Mouse (Mus musculus): ENCODE measurements around the gene Gm49380.

Gm49380 gene

DNA sequence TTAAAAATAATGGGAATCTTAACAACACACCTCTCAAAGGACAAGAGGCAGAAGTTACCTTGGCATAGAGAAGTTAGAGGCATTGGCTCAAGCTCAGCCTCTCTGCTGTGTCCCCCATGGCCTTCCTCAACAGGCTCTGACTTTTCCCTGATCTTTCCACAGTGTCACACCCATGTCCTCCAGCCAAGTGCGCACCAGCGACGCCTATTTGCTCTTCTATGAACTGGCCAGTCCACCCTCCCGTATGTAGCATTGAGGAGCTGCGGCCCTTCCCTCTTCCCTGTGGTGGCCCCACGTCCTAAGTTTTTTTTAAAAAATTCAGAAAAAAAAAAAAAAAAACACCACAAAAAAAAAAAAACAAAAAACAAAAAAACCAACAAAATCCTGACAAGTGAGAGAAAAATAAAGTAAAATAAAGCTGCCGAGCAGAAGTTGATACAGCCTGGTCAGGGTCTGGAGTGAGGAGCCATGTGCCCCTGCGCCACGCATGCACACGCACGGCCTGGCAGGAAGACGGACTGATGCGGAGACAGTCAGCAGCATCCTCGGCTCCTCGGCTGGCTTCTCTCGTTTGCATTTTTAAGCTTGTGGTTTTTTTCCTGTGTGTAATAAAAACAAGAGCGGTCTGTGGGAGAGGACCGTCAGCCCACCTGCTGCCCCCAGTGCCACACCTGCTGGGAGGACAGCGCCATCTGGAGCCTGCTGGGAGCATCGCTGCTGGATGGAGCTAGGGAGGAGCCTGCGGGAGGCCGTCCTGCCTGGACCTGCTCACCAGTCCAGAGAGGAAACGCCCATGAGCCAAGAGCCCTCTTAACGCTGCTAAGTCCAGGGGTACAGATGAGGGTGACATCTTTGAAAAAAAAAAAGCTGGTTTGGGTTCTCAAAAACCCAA, 19.4 kb downstream of the Gm49380 start:
- no peak for DNase-seq (ENCODE audit: extremely low read depth, low read depth, low spot score)

- DNase-seq (ENCODE audit: extremely low read depth, low read depth, low spot score), result no peak
Observed at GRCm38 (mm10) chr9:44088877-44089608, 24.3 kb downstream of the Gm49380 start.

GRCm38 (mm10) chr9:44087761-44088455, 25.4 kb downstream of the Gm49380 start:
- DNase-seq (ENCODE audit: extremely low read depth, low read depth, low spot score), result peak; percentile 95

GRCm38 (mm10) chr9:44086960-44087359, 26.3 kb downstream of the Gm49380 start:
- no peak for DNase-seq (ENCODE audit: extremely low read depth, low read depth, low spot score)

DNA sequence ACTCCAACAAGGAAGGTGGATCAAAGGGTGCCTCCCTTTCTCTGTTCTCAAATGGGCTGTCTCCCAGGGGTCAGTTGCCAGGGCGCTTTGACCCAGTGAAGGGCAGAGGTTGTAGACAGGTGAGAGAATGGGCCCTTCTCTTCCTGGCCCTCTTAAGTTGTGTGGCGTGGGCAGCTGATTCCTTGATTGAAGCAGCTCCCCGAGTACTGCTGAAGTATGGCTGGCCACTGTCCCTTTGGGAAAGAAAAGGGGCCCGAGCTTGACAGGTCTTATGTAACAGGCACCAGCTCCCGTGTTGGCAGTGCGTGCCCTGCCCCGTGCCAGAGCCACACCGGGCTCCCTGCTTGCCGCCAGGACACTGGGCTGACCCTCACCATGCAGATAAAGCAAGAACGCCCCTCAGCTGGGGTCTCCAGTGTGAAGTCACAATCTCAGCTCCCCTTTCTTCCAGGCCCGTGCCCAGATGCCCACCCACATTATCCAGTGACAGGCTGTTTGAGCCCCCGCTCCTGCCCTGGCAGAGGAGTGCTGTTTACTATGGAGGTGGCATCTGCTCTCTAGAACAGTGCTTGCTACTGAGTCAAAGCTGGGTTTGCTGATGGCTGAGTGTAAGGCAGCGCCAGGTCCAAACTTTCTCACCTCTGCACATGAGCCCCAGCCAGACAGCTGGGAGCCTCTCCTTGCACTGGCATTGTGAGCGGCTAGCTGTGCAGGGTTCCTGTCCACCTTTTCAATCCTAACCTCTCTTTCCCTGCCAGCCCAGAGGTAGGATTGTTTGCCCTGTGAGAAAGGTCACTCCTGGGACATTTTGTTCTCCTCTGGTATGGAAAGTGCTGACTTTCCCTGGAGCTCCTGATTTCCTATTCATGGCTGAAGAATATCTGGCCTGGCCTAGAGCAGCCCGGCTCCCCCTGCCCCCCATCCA, 27.3 kb downstream of the Gm49380 start:
- DNase-seq (ENCODE audit: extremely low read depth, low read depth, low spot score), result no peak

DNA sequence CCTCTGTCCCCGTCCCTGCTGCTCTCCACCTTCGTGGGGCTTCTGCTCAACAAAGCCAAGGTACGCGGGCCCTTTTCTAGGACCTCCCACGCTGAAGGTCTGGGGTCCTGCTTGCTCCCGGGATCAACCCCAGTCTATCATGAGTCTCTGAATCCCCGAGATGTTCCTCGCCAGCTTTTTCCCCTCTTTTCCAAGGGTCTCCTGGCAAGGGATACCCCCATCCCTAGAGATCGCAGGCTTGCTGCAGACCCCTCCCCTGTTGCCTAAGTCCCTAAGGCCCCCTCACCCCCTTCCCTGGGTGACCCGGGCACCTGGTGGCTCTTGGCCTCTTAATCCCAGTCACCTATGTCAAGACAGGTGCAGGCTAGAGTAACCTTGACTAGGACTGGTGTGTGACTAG, 28.0 kb downstream of the Gm49380 start:
- DNase-seq (ENCODE audit: extremely low read depth, low read depth, low spot score), result no peak

GRCm38 (mm10) chr9:44084659-44085229, 28.6 kb downstream of the Gm49380 start:
- DNase-seq (ENCODE audit: extremely low read depth, low read depth, low spot score), result no peak

- DNase-seq (ENCODE audit: extremely low read depth, low read depth, low spot score), result no peak
Observed at GRCm38 (mm10) chr9:44084236-44084635, 29.1 kb downstream of the Gm49380 start.

- DNase-seq (ENCODE audit: extremely low read depth, low read depth, low spot score), result no peak
Observed at GRCm38 (mm10) chr9:44083392-44084121, 29.7 kb downstream of the Gm49380 start.

DNA sequence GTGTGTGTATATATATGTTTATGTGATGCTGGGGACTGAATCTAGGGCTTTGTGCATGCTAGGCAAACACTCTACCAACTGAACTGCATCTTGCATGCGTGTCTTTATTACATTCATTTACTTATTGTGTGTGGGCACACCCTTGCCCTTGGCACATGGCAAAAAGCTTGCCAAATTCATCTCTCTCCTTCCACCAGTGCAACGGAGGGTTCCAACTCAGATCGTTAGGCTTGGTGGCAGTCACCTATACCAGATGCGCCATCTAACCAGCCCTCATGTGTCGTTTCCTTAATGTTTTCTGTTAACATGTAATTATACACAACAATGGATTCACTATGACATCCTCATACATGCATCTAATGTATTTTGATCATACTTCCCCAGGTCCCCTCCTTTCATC, 31.0 kb downstream of the Gm49380 start:
- DNase-seq (ENCODE audit: extremely low read depth, low read depth, low spot score), result no peak

DNA sequence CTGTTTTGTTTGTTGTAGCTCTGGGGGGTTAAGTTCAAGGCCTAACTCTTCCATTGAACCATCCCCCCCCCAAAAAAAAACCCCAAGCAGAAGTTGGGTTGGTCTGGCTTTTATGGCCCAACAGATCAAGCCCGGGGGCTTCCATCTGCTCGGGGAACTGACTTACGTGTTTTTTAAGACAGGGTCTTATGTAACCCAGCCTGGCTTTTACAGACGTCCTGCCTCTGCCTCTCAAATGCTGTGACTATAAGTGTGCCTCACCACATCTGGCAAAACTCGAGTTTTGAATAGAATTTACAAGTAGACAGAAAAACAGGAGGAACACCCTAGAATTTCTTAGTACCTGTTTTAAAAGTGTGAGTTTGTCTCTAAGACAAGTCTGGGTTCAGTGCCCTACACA, 31.7 kb downstream of the Gm49380 start:
- DNase-seq (ENCODE audit: extremely low read depth, low read depth, low spot score), result no peak

- no peak for DNase-seq (ENCODE audit: extremely low read depth, low read depth, low spot score)
Observed at GRCm38 (mm10) chr9:44080953-44081352, 32.3 kb downstream of the Gm49380 start.

DNA sequence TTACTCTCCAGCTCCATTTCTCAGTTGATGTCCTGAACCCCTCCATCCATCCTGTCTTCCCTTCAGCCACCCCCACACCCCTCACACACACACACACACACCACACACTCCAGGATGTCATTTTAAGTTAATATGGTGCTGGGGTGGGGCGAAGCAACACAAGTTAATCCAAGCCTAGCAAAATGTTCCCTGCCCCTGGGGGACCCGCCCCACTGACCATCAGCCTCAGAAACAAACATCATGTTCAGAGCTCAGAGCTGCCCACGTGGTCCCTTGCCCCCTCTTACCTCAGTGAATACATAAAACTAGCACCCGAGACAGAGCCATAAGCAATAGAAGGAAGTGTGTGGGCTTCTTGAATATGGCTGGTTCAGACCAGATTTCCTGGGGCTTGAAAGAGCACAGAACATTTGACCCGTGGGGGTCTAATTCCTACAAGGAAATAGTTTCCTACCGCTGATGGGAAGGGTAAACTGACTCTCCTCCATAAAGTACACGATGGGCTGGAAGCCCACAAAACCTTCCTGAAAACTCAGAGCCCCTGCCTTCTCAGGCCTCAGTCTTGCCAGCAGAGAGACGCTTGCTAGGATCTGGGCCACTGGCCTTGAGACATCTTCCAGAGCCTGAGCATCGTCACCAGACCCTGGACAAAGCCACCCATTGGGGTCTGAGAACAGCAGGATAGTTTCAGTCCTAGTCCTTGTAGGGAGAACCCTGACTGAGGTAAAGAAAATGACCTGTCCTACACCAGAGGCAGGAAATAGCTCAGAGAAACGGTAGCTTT, 33.1 kb downstream of the Gm49380 start:
- DNase-seq (ENCODE audit: extremely low read depth, low read depth, low spot score), result no peak

DNA sequence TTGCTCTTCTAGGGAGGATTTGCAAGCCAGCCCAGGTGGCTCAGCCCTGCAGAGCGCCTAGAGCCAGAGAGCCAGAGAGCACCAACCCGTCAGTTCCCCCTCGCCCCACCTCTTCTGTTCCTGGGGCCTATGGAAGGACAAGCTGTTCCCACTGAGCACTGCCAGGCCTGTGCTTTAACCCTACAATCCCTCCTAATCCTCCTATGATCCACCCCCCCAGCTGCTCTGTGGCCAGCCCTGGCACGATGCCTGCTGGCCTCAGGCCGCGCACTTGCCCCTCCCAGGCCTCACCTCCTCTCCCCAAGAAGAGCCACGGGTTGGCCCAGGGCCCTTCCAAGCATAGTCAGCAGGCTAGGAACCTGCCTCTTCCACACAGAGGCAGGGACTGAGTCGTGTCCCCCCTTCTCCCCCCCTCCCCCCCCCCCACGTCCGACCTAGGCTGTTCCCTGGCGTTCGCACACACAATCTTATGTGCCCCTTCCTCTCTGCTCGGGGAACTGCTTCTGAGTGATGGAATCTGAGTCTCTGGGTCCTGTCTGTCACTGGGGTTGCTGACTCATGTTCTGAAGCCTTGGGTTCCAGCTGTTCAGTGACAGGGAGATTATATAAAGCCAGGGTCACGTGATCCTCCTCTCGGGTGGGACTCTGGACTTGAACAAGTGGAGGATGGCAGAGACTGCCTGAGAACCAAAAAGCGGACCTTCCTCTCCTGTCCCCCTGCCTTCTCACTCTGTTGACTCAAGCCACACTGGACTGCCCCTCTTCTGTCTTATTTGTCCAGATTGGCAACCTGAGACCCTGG, 34.1 kb downstream of the Gm49380 start:
- peak; percentile 81 for DNase-seq (ENCODE audit: extremely low read depth, low read depth, low spot score)

DNA sequence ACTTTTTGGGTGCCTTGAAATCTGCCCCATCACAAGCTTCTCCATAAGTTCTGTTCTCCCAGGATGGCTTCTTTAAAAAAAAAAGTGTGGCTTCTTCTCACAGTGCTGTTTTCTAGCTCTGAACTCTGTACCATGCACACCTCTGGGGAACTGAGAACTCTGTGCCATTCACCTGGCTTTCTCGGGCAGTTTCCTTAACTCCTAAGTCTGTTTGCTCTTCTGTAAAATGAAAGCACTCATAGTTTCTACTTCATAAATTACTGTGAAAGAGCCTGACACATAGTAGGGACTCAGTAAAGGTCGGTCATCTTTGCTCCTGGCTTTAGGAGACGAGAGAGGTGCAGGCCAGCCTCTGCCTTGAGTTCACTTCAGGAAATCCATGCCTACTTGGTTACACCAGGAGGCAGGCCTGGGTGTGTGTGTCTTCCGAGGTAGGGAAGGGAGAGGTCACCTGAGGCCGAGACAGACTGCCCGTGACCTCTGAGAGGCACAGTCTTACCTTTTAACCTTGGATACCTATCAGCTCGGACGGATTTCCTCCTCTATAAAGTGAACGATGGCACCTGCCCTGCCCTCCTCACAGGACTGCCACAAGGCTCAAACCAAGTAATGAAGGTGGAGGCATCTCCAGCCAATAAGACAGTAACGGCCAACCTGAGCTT, 35.0 kb downstream of the Gm49380 start:
- no peak for DNase-seq (ENCODE audit: extremely low read depth, low read depth, low spot score)

DNA sequence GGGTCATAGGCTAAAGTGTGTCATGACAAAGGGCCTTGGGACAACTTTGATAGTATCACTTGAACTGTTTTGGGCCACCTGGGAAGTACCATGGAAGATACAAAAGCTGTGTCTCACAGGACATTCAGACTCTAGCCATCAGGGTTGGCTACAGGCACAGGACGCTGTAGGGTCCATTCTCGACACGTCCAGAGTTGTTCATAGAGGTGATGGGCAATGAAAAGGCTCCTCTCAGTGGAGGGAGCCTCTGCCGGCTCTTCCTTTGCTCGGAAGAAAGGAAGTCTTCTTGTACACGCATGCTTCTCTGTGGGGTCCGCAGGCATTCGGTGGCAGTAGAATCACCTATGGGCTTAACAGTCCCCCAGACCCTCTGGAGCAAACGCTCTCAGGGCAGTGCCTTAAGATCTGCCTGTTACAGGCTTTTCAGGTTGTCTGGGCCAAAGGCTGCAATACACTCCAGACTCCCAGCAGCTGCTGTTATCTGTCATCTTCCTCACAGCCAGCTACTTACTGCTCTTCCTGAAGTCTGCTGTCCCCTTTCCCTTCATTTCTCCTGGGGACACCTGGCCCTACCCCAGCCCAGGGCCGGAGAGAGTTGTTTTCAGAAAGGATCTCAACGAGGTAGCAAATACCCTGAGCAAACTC, 35.9 kb downstream of the Gm49380 start:
- no peak for DNase-seq (ENCODE audit: extremely low read depth, low read depth, low spot score)

- peak; percentile 55 for DNase-seq (ENCODE audit: extremely low read depth, low read depth, low spot score)
Observed at GRCm38 (mm10) chr9:44076764-44077120, 36.6 kb downstream of the Gm49380 start.
